Mouse (Mus musculus) hindbrain, embryonic 11.5 days (tissue): ENCODE measurements around the gene Galk1. TPM values are rescaled to one million over a fixed set of nuclear protein-coding genes. Genes with fewer than 3 reads are reported as not detected.
"Not testable (repeated sequence)": the region's sequence is repeated elsewhere in the genome, so short reads cannot be mapped to it uniquely, and the experiment has no call there.

Experiments
- ATAC-seq: fragments of 200-750 bp; cut with Nextera tagmentation; 2 replicates; pipeline ENCODE4 v1.8.0; 2017; ENCODE audit warnings: mild to moderate bottlenecking, moderate TSS enrichment, moderate library complexity; ENCODE audit not compliant: low FRiP score
- DNase-seq: peaks from one replicate; pipeline ENCODE4 v3.0.0-alpha.2; 2015; ENCODE audit warnings: low spot score
- H3K27ac ChIP-seq: fragments of 300-500 bp; sonication (generic); 2 replicates; pipeline ENCODE4 v1.5.1; 2014; ENCODE audit warnings: mild to moderate bottlenecking, low read depth, low read length
- H3K27me3 ChIP-seq: fragments of 300-500 bp; sonication (generic); 2 replicates; pipeline ENCODE4 v1.6.1; 2014; ENCODE audit warnings: mild to moderate bottlenecking, low read length, moderate library complexity, mixed read lengths; ENCODE audit not compliant: control insufficient read depth, insufficient read depth
- H3K36me3 ChIP-seq: fragments of 300-500 bp; sonication (generic); 2 replicates; pipeline ENCODE4 v1.6.1; 2014; ENCODE audit warnings: mild to moderate bottlenecking, low read length, moderate library complexity, mixed read lengths; ENCODE audit not compliant: control insufficient read depth, insufficient read depth
- H3K4me1 ChIP-seq: fragments of 300-500 bp; sonication (generic); replicated peaks from 2 replicates; pipeline ENCODE4 v1.6.1; 2014; ENCODE audit warnings: low read length, mixed read lengths; ENCODE audit not compliant: control insufficient read depth, insufficient read depth
- H3K4me2 ChIP-seq: fragments of 300-500 bp; sonication (generic); replicated peaks from 2 replicates; pipeline ENCODE4 v1.6.1; 2014; ENCODE audit warnings: mild to moderate bottlenecking, low read depth, low read length
- H3K4me3 ChIP-seq: fragments of 300-500 bp; sonication (generic); 2 replicates; pipeline ENCODE4 v1.5.1; 2014; ENCODE audit warnings: low read depth, low read length
- H3K9ac ChIP-seq: fragments of 300-500 bp; sonication (generic); 2 replicates; pipeline ENCODE4 v1.6.1; 2014; ENCODE audit warnings: low read depth, low read length
- H3K9me3 ChIP-seq: fragments of 300-500 bp; sonication (generic); 2 replicates; pipeline ENCODE4 v1.6.1; 2016; ENCODE audit warnings: low read length; ENCODE audit not compliant: control insufficient read depth
- WGBS: fragments of 180-500 bp; shearing (Covaris S2); extraction: QIAGEN DNeasy Blood & Tissue Kit; methylation state at CpG from one replicate; pipeline ENCODE4 v1.1.7; 2014; 5-methylcytosine and 5-hydroxymethylcytosine counted together
- polyA plus RNA-seq: library from polyadenylated mRNA; unstranded; fragments of >200 nt; fragmentation: Nextera tagmentation; extraction: Ambion mirVana; gene quantifications from 2 replicates; pipeline ENCODE4 v1.2.1, GENCODE M21; 2014

The Galk1 gene
- polyA plus RNA-seq, 1 experiment from 2014 or later, result 89.0 TPM

DNA sequence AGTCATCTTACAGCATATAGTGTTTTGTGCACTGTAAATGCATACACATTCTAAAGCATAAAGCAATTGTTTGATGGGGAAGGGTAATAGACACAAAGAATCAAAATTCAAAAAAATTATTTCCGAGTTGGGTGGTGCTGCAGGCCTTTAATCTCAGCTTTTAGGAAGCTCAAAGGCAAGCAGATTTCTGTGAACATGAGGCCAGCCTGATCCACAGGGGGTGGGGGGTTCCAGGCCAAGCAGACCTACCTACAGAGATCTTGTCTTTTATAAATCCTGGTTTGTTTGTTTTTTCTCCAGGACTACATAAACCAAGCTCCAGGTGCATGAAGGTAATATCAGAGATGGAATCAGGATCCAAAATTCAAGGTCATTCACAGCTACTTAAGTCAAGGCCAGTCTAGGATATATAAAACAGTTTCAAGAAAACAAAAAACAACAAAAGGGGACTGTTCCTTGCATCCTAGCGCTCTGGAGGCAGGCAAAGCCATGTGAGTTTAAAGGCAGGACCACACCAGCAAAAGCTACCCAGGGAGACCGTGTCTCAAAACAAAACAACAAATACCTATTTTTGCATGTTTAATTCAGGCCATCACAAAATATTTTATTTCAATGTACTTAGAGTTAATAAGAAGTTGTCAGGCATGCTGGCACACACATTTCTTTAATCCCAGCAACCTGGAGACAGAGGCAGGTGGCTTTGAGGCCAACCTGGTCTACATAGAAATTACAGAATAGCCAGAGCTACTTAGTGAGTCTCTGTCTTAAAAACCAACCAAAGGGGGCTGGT lies 12.7 kb upstream of the Galk1 start:
- H3K4me3 ChIP-seq, result no peak overlapping the region
- no peaks in the 10 kb centered on the region for H3K4me1 ChIP-seq
- DNase-seq, result no peak
- H3K4me2 ChIP-seq, result no peak overlapping the region
- H3K36me3 ChIP-seq, result no peaks in the 10 kb centered on the region
- no peak overlapping the region for H3K9ac ChIP-seq
- H3K27me3 ChIP-seq, result no peaks in the 10 kb centered on the region
- H3K9me3 ChIP-seq, result no peaks in the 10 kb centered on the region
- ATAC-seq, result no peak
- WGBS, result 87% methylated on average over 3 of the region's 3 CpGs
- no peak overlapping the region for H3K27ac ChIP-seq

DNA sequence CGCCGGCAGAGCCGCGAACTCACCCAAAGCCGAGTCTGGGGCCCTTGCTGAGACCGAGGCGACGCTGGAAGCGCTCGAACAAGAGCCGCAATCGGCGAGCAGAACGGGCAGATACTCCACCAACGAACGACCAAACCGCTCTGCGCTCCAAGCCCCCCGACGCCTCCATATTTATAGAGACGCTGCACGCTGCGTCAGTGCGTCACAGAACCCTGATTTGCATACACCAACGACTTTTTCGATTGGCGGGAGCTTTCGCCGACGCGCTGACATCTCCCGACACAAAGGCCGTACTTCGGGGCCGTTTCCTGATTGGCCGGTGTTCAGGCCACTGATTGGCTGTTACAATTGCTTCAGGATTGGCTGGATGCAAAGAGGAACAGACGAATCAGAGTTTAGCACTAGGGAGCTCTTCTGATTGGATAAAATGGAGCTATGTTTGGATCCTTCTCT lies 11.9 kb upstream of the Galk1 start:
- peak overlapping the region; percentile 98 for H3K27ac ChIP-seq
- no peaks in the 10 kb centered on the region for H3K9me3 ChIP-seq
- under 1% methylated on average over 37 of the region's 37 CpGs for WGBS
- peak; percentile 94 for ATAC-seq
- no peaks in the 10 kb centered on the region for H3K36me3 ChIP-seq
- no peaks in the 10 kb centered on the region for H3K4me1 ChIP-seq
- H3K4me2 ChIP-seq, result no peak overlapping the region
- H3K4me3 ChIP-seq, result peak overlapping the region; percentile 96
- H3K27me3 ChIP-seq, result no peaks in the 10 kb centered on the region
- H3K9ac ChIP-seq, result peak overlapping the region; percentile 99
- peak; percentile 97 for DNase-seq

DNA sequence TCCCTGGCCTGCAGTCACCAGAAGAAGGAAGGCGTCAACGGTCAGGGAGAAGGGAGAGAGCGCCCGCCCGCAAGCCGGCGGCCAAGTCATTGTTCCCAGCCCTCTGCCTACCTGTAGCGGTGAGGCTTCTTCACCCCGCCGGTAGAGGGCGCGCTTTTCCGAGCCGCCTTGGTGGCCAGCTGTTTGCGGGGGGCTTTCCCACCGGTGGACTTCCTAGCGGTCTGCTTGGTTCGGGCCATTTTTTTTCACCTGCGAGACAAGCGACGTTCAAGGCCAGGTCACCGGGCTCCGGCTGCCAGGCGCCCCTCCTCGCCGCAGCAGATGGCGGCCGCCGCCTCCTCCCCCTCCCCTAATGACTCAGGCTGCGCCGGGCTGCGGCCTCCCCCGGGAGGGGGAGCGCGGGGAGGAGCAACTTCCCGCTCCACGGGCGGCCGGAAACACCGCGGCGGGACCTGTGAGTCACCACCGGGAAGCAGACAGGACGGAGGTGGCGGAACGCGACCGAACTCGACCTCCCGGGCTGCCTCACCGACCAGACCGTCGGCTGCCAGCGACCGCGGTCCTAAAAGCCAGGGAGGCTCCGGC lies 11.3 kb upstream of the Galk1 start:
- Histone ChIP-seq H3K36me3 (no peaks in the 10 kb centered on the region), H3K9me3 (no peaks in the 10 kb centered on the region), H3K9ac (peak overlapping the region; percentile 99), H3K4me3 (peak overlapping the region; percentile 96), H3K27ac (peak overlapping the region; percentile 98), H3K27me3 (no peaks in the 10 kb centered on the region), H3K4me1 (no peaks in the 10 kb centered on the region), H3K4me2 (peak overlapping the region; percentile 34)
- DNase-seq (peak; percentile 81), ATAC-seq (peak; percentile 72)
- under 1% methylated on average over 57 of the region's 57 CpGs for WGBS

DNA sequence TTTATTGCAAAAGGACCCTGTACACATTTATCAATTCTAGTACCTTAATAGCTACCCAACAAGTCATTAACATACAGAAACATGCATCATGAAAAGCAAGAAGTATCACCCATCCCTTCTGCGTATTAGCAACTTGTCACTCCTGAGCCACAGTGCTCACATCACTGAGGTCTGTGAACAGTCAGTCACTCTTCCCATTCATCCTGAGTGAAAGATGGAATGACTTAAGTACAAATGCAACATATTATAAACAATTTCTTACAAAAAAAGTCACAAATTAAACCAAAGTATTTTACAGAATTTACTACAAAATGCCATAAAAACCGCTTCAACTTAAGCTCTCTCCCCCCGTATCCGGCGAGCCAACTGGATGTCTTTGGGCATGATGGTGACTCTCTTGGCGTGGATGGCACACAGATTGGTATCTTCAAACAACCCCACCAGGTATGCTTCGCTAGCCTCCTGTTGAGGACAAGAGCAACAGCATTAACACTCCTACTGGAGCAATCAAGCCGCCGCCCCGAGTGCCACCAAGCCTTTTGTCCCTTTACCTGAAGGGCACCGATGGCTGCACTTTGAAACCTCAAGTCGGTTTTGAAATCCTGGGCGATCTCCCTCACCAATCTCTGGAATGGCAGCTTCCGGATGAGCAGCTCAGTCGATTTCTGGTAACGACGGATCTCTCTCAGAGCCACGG lies 10.7 kb upstream of the Galk1 start:
- H3K36me3 ChIP-seq, H3K4me1 ChIP-seq, H3K27me3 ChIP-seq, ATAC-seq, H3K9me3 ChIP-seq: not testable (repeated sequence)
- 6% methylated on average over 18 of the region's 18 CpGs for WGBS
- DNase-seq, result peak; percentile 54
- Histone ChIP-seq H3K4me2 (peak overlapping the region; percentile 34), H3K27ac (peak overlapping the region; percentile 98; the same call in 1 of the 2 replicates), H3K4me3 (peak overlapping the region; percentile 96), H3K9ac (peak overlapping the region; percentile 99)

DNA sequence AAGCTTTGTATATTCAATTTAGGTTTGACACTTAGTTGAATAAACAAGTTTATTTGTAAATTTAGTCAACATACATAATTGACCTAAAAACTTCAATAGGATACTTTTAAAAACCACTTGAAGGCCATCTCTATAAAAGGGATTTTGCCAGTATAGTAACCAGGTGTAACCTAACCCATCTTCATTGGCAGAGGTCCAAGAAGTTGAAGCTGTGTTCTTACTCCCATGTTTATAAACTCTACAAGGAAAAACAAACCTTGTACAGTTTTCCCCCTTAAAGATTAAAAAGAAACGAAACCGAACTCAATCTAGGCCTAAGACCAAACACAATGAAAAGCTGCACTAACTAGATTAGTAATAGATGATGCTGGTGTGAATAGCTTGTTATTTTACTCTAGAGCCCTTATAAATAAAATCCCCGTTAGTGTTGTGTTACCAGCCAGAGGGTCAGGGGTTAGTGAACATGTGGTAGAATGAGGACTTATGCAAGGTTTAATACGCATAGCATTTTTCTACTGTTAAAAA lies 9.8 kb upstream of the Galk1 start:
- H3K4me3 ChIP-seq, result peak overlapping the region; percentile 26
- H3K9me3 ChIP-seq, result no peaks in the 10 kb centered on the region
- 83% methylated on average over 4 of the region's 4 CpGs for whole genome bisulfite sequencing
- no peaks in the 10 kb centered on the region for H3K36me3 ChIP-seq
- H3K4me1 ChIP-seq, result no peaks in the 10 kb centered on the region
- no peak for ATAC-seq
- H3K27ac ChIP-seq, result no peak overlapping the region
- DNase-seq, result no peak
- peak overlapping the region; percentile 39 for H3K4me2 ChIP-seq
- no peak overlapping the region for H3K9ac ChIP-seq
- no peaks in the 10 kb centered on the region for H3K27me3 ChIP-seq

DNA sequence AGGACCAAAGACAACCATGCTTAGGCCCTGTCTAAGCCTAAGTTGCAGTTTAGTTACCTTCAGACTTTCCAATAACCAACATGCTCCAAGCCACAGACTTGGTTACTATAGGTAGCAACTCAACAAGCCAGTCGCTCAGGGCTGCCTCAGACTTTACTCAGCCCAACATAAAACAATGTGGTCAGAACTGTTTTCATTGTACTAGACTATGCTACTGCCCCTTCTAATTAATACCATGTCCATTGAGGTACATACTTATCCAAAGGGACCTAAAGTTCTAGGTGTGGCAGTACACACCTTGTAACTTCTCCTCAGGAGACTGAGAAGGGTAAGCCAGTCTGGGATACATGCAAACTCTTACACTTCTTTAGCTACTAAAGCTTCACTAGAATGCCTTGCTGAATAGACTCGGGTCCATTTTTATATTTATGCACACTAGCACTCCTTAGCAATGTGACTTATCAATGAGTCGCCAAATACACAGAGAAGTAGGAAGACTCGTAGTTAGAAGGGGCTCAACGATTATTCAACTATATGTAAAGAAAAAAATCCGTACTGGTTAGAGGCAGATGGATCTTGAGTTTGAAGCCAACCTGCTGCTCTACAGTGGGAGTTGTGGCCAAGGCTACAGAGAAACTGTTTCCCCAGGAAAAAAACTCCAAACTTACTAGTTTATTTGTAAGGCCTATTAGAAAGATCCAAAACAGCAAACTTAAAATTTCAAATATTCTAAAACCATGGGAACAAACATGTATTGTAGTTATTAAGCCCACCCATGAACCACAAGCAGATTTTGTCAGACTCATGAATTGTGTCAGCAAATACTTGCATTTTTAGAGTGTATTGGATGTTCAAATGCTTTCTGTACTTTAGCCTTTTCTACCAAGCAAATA lies 9.1 kb upstream of the Galk1 start:
- no peaks in the 10 kb centered on the region for H3K27me3 ChIP-seq
- no peaks in the 10 kb centered on the region for H3K4me1 ChIP-seq
- no peaks in the 10 kb centered on the region for H3K9me3 ChIP-seq
- no peak overlapping the region for H3K27ac ChIP-seq
- H3K4me3 ChIP-seq, result no peak overlapping the region
- WGBS, result 88% methylated on average over 6 of the region's 6 CpGs
- ATAC-seq, result no peak
- H3K9ac ChIP-seq, result no peak overlapping the region
- no peak overlapping the region for H3K4me2 ChIP-seq
- H3K36me3 ChIP-seq, result no peaks in the 10 kb centered on the region
- peak; percentile 48 for DNase-seq

DNA sequence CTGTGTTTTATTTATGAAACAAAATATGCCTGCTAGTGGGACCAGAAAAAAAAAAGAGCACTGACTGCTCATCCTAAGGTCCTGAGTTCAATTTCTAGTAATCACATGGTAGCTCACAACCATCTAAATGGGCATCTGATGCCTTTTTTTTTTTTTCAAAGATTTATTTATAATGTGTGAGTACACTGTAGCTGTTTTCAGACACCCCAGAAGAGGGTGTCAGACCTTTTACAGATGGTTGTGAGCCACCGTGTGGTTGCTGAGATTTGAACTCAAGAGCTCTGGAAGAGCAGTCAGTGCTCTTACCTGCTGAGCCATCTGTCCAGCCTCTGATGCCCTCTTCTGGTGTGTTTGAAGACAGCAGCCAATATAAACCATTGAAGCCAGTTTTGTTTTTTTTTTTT lies 8.0 kb upstream of the Galk1 start:
- H3K4me3 ChIP-seq, result no peak overlapping the region

DNA sequence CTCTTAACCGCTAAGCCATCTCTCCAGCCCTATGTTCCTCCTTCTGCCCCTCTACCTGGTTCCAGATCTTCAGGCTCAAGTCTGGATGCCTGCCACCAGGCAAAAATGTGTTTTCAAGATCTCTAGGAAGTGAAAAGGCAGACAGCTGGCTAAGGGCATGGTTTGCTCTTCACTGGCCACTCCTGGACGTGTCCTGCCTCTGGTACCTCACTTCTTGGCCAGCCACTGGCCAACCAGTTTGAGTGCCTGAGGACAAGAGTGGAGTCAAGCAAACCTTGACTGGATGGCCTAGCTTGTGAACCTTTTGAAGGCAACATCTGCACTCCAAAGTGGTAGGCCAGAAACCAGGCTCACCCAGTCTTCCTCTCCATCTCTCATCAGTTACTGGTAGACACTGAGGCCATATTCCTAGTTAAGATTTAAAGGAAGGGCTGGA lies 7.5 kb upstream of the Galk1 start:
- Histone ChIP-seq H3K27ac (no peak overlapping the region), H3K36me3 (no peaks in the 10 kb centered on the region), H3K4me2 (no peak overlapping the region), H3K4me3 (no peak overlapping the region), H3K9ac (no peak overlapping the region), H3K4me1 (no peaks in the 10 kb centered on the region), H3K27me3 (no peaks in the 10 kb centered on the region), H3K9me3 (no peaks in the 10 kb centered on the region)
- DNase-seq, result peak; percentile 57
- no peak for ATAC-seq
- 78% methylated on average over 2 of the region's 2 CpGs for WGBS

More for the DNA sequence above, 8.0 kb upstream of the Galk1 start:
- no peak overlapping the region for H3K27ac ChIP-seq
- no peaks in the 10 kb centered on the region for H3K4me1 ChIP-seq
- H3K9me3 ChIP-seq, result no peaks in the 10 kb centered on the region
- no peak overlapping the region for H3K9ac ChIP-seq
- ATAC-seq (no peak), DNase-seq (peak; percentile 54)
- no peaks in the 10 kb centered on the region for H3K36me3 ChIP-seq
- H3K4me2 ChIP-seq, result no peak overlapping the region
- WGBS, result 67% methylated on average over 1 of the region's 1 CpGs
- H3K27me3 ChIP-seq, result no peaks in the 10 kb centered on the region
